Mouse (Mus musculus) CH12.LX (cell line): ENCODE measurements around the gene Tasp1.

Experiments used
- BHLHE40 ChIP-seq: IDR thresholded peaks from 2 replicates; pipeline ENCODE4 v1.6.1; 2011; ENCODE audit warnings: mild to moderate bottlenecking, low read depth, low read length, improper control_type of control experiment
- MAX ChIP-seq: IDR thresholded peaks from 2 replicates; pipeline ENCODE4 v1.6.1; 2011; ENCODE audit warnings: low read length, improper control_type of control experiment
- POLR2A ChIP-seq: IDR thresholded peaks from 2 replicates; pipeline ENCODE4 v1.6.1; 2011; ENCODE audit warnings: low read depth, mild to moderate bottlenecking, improper control_type of control experiment, low read length

- peak; percentile 53 for TF ChIP-seq BHLHE40
- TF ChIP-seq POLR2A, result no peak
- no peak for TF ChIP-seq MAX
Measured at GRCm38 (mm10) chr2:140100551-140101474, 34.2 kb upstream of the Tasp1 start.
